Mouse (Mus musculus) cerebellum, adult 18-20 months (tissue): ENCODE data around the gene Hk2.

Experiments
- DNase-seq, 2 experiments: peaks; one replicate each; pipeline ENCODE4 v3.0.0; 2021

The Hk2 gene

DNA sequence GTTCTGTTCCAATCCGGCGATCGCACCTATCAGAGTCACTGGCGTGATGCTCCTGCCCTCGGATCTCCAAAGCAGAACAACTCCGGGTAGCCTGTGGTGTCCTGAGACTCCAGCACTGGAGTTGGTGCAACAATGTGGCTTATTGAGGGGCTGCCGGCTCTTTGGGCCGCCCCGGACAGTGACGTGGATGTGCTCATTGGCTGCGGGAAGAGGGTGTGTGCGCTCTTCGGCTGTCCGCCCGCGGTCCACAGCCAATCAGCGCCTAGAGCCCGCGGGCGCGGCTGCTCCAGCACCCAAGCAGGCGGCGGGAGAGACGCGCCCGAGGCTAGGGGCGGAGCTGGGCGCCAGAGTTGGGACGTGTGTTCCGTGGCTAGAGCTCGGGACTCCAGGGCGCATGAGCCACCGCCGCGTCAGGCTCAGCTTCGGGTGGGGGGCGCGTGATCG, at the start of gene Hk2:
Gene Hk2 (minus strand): TSS at position 134 of the 444 bp plus-strand sequence.
- peak; percentile 43 to 55 for DNase-seq

- no peak for DNase-seq
Observed at GRCm38 (mm10) chr6:82821758-82822253, 47.6 kb upstream of the Hk2 start.

- DNase-seq: no peak
Observed at GRCm38 (mm10) chr6:82820716-82821115, 46.5 kb upstream of the Hk2 start.

DNA sequence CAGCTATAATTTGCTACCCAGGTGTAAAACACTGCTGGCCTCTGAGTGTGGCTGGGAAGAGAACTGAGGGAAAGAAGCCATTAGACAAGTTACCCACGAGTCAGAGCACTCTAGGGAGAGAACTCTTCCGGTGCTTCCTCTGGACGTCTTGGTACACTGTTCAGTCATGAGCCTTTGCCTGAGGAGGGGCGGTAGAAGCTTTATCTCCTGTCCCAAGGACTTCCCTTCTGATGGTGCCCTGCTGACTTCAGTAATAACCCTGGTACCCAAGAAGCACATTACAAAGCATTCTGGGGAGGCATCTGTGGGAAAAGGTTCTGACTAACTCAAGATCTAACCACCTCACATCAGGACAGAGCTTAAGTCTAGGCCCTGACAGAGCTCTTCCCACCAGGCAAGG, 40.6 kb upstream of the Hk2 start:
- no peak for DNase-seq

DNA sequence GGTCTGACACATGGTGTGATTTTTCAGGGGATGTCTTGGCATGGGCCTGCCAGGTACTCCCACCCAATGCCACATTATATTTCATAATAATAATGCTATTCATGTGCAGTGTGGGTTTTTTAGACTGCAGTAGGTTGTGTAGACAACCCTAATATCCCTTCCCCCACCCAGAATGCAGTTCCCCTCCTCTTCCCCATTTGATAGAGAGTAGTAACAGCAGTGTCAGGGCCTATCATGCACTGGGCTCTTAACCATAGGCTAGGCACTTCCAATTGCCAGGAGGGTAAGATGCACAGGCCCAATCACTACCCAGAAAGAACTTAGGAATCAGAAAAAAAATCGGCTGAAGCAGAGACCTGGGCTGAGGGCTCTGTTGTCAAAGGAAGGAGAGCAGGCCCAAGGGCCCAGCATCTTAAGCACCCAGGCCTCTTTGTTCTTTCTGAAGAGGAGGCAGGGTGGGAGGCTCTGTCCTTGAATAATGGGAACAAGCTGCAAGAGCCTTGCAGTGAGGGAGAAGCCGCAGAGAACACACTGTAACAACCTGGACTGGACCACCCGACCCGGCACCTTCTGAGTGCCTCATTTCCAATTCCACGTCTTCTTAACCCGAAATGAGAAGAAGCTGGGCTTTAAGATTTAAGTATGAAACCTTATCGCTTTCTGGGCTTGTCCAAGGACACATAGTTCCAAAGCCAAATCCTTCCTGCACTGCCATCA, 33.9 kb upstream of the Hk2 start:
- no peak for DNase-seq

DNA sequence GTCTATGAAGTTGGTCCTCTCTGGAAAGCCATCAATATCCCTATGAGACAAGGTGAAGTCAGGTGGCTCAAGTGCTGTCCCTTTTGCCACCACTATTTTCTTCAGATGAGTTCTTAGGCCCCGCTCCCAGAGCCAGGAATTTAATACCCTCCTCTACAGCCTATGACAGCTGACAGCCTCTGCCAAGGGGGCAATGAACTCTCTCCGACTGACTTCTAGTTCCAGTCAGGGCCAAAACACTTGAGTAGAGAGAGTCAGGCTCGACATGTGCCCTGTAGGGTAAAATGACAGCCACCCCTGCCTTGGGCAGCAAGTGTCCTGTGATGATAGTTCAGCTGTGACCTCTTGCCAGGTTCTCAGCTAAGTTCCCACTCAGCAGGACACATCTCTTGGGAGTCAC, 32.7 kb upstream of the Hk2 start:
- DNase-seq: no peak

GRCm38 (mm10) chr6:82806503-82806902, 32.2 kb upstream of the Hk2 start:
- DNase-seq: no peak

- no peak for DNase-seq
Observed at GRCm38 (mm10) chr6:82805894-82806293, 31.6 kb upstream of the Hk2 start.

DNA sequence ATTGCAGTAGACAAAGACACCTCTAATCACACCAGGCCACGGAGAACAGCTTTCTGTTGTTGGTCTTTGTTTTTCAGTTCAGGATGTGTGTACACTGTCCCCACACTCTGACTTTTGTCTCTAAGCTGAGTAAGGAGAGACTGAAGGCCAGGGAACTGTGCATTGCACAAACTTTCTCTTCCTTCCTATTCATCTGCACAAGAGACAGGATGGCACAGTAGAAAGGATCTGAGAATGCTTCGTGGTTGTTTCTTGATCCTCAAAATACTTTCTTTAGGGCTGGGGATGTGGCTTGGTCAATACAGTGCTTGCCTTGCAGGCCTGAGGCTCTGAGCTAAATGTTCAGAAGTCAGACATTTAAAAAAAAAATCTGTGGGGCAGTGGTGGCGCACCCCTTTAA, 30.7 kb upstream of the Hk2 start:
- no peak for DNase-seq

- no peak for DNase-seq
Observed at GRCm38 (mm10) chr6:82798202-82798737, 24.0 kb upstream of the Hk2 start.

- DNase-seq: no peak
Observed at GRCm38 (mm10) chr6:82797300-82797839, 23.1 kb upstream of the Hk2 start.

- no peak for DNase-seq
Observed at GRCm38 (mm10) chr6:82790864-82791263, 16.6 kb upstream of the Hk2 start.

DNA sequence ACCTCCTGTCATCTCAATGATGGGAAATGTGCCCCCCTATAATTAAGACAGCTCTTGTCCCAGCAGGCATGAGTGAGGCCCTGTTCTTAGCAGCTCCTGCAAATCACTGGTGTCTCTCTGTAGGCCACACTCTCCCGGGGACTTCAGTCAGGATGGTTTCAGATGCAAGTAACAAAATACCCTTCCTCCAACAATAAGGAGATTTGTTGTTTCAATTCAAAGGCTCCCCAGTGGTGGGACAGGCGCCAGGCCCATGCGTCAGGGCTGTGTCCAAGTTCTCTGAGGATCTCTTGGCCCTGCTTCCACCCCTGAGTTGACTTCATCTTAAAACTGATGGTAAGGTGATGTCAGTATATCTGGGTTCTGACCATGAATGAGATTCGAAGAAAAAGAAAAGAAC, 9.7 kb upstream of the Hk2 start:
- DNase-seq: no peak

GRCm38 (mm10) chr6:82780802-82781393, 6.6 kb upstream of the Hk2 start:
- DNase-seq: no peak

- DNase-seq: no peak
Observed at GRCm38 (mm10) chr6:82780369-82780768, 6.1 kb upstream of the Hk2 start.

DNA sequence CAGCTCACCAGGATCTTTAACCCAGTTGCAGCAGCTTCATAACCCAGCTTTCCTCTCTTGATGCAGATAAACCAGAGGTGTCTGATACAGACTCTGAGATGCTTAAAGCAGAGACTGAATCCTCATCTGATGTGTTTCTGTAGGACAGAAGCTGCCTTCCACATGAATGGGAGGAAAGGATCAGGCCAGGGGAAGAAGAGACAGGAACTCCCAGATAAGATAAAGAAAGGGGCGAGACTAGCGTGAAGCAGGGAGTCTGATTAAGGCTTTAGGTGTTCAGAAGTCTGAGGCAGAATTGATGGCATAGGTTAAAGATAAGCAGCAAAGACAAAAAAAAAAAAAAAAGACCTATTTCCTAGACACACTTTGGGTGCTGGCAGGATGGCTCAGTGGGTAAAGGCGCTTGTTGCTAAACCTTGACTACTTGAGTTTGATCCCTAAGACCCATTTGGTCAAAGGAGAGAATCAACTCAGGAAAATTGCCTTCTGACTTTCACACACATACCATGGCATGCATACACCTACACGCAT, 2.9 kb upstream of the Hk2 start:
- DNase-seq: no peak

- no peak for DNase-seq
Observed at GRCm38 (mm10) chr6:82775386-82775785, 1.1 kb upstream of the Hk2 start.

DNA sequence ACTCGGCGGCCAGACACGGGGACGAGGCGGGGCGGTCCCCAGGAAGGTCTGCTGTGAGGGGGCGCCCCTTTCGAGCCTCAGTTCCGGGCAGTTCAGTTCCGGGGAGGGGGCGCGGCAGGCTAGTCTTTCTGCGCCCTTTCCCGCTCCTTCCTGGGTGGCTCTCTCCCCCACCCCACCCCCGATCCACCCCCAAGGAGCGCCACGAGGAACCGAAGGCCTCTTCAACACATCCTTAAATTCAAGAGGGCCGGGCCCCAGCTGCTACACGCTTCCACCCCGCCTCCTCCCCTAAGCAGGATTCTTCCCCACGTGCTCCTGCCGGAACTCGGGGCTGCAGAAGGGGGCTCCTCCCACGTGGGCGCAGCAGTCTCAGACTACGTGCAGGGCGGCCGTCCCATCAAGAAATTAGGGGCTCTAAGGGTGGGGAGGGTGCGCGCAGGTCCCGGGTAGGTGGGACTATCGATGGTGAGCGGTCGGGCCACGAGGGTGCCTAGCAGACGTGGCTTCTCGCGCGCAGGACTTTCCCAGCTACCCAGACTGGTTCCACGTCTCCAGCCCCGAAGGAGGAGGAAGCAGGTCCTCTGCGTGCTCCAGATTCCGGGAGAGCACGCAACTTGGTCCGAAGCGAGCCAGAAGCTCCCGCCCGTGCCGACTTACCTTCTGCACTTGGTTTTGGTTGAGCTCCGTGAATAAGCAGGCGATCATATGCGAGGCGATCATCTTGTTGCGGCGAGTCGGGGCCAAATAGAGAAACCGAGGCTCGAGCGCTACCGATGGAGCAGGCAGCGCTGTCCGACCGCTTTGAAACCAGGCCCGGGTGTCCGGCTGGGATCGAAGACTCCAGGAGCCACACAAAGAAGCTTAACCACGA, 758 bp downstream of the Hk2 start:
- no peak for DNase-seq

GRCm38 (mm10) chr6:82772451-82773101, 1.7 kb downstream of the Hk2 start:
- DNase-seq: no peak

GRCm38 (mm10) chr6:82771981-82772409, 2.3 kb downstream of the Hk2 start:
- DNase-seq: no peak

DNA sequence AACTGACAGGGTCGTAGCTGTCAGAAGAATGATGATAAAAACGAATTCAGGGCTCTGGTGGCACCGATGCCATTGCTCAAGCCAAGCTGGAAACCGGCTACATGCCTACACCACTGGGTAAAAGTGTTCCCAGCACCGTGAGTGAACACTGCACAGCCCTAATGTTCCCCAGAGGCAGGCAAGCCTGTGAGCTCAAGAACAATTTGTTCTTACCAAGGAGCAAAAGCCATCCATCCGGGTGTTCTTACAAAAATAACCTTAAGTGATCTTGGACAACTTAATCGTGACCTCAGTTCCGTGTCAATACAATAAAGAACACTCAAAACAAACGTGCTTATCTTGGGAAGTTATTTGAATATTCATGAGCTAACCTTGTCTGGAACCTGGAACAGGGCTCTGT, 3.2 kb downstream of the Hk2 start:
- no peak for DNase-seq

- no peak for DNase-seq
Observed at GRCm38 (mm10) chr6:82770286-82770685, 4.0 kb downstream of the Hk2 start.
